Mouse (Mus musculus) heart, embryonic 11.5 days (tissue): ENCODE measurements around the gene Bfar. TPM values are rescaled to one million over a fixed set of nuclear protein-coding genes. Genes with fewer than 3 reads are reported as not detected.
"Not testable (repeated sequence)": the region's sequence is repeated elsewhere in the genome, so short reads cannot be mapped to it uniquely, and the experiment has no call there.

ENCODE experiments used
- ATAC-seq: fragments of 200-750 bp; cut with Nextera tagmentation; replicated peaks from 2 replicates; pipeline ENCODE4 v1.8.0; 2017; ENCODE audit warnings: moderate library complexity; ENCODE audit not compliant: insufficient number of reproducible peaks, low FRiP score, low TSS enrichment
- H3K27ac ChIP-seq: fragments of 300-500 bp; sonication (generic); 2 replicates; pipeline ENCODE4 v1.5.1; 2014; ENCODE audit warnings: mild to moderate bottlenecking, low read depth, low read length
- H3K27me3 ChIP-seq: fragments of 300-500 bp; sonication (generic); 2 replicates; pipeline ENCODE4 v1.6.1; 2014; ENCODE audit warnings: mild to moderate bottlenecking, low read length, mixed read lengths; ENCODE audit not compliant: control insufficient read depth, insufficient read depth
- H3K36me3 ChIP-seq: fragments of 300-500 bp; sonication (generic); 2 replicates; pipeline ENCODE4 v1.6.1; 2014; ENCODE audit warnings: mild to moderate bottlenecking, low read length, moderate library complexity, mixed read lengths; ENCODE audit not compliant: control insufficient read depth, insufficient read depth
- H3K4me1 ChIP-seq: fragments of 300-500 bp; sonication (generic); 2 replicates; pipeline ENCODE4 v1.6.1; 2014; ENCODE audit warnings: low read length; ENCODE audit not compliant: control insufficient read depth, insufficient read depth
- H3K4me2 ChIP-seq: fragments of 300-500 bp; sonication (generic); 2 replicates; pipeline ENCODE4 v1.6.1; 2014; ENCODE audit warnings: mild to moderate bottlenecking, moderate library complexity
- H3K4me3 ChIP-seq: fragments of 300-500 bp; sonication (generic); 2 replicates; pipeline ENCODE4 v1.5.1; 2014; ENCODE audit warnings: low read depth, low read length
- H3K9ac ChIP-seq: fragments of 300-500 bp; sonication (generic); 2 replicates; pipeline ENCODE4 v1.6.1; 2014; ENCODE audit warnings: mild to moderate bottlenecking, low read depth, low read length, moderate library complexity
- H3K9me3 ChIP-seq: fragments of 300-500 bp; sonication (generic); replicated peaks from 2 replicates; pipeline ENCODE4 v1.6.1; 2016; ENCODE audit warnings: low read length; ENCODE audit not compliant: control insufficient read depth
- WGBS: fragments of 180-500 bp; shearing (Covaris S2); extraction: QIAGEN DNeasy Blood & Tissue Kit; methylation state at CpG from one replicate; pipeline ENCODE4 v1.1.7; 2014; ENCODE audit not compliant: insufficient replicate concordance; 5-methylcytosine and 5-hydroxymethylcytosine counted together
- polyA plus RNA-seq: library from polyadenylated mRNA; unstranded; fragments of >200 nt; fragmentation: Nextera tagmentation; extraction: Ambion mirVana; gene quantifications from 2 replicates; pipeline ENCODE4 v1.2.1, GENCODE M21; 2014

Bfar gene
- polyA plus RNA-seq, 1 experiment from 2014 or later = 35.9 TPM

GRCm38 (mm10) chr16:13748813-13749212 lies 77.2 kb downstream of the Bfar start:
- 22% methylated on average over 10 of the region's 10 CpGs for WGBS
- not testable (repeated sequence) for H3K4me2 ChIP-seq, H3K27ac ChIP-seq, H3K9ac ChIP-seq, H3K9me3 ChIP-seq, ATAC-seq, H3K4me1 ChIP-seq, H3K36me3 ChIP-seq, H3K27me3 ChIP-seq, H3K4me3 ChIP-seq

GRCm38 (mm10) chr16:13749306-13749705 lies 77.6 kb downstream of the Bfar start:
- H3K27ac ChIP-seq = no peak overlapping the region
- H3K9ac ChIP-seq = no peak overlapping the region
- no peak overlapping the region for H3K4me2 ChIP-seq
- no peaks in the 10 kb centered on the region for H3K36me3 ChIP-seq
- no peaks in the 10 kb centered on the region for H3K9me3 ChIP-seq
- H3K4me1 ChIP-seq = no peaks in the 10 kb centered on the region
- peaks cover 3% of the 10 kb centered on the region; the same call in 1 of the 2 replicates for H3K27me3 ChIP-seq
- ATAC-seq = no peak
- 53% methylated on average over 5 of the region's 5 CpGs for WGBS
- no peak overlapping the region for H3K4me3 ChIP-seq

GRCm38 (mm10) chr16:13749981-13750380 lies 78.3 kb downstream of the Bfar start:
- H3K9me3 ChIP-seq = no peaks in the 10 kb centered on the region
- no peak overlapping the region for H3K4me2 ChIP-seq
- 49% methylated on average over 3 of the region's 3 CpGs for WGBS
- no peak overlapping the region for H3K4me3 ChIP-seq
- no peaks in the 10 kb centered on the region for H3K4me1 ChIP-seq
- no peak for ATAC-seq
- H3K27me3 ChIP-seq = peaks cover 3% of the 10 kb centered on the region; the same call in 1 of the 2 replicates
- no peaks in the 10 kb centered on the region for H3K36me3 ChIP-seq
- no peak overlapping the region for H3K27ac ChIP-seq
- no peak overlapping the region for H3K9ac ChIP-seq

GRCm38 (mm10) chr16:13750626-13751025 lies 79.0 kb downstream of the Bfar start:
- Histone ChIP-seq H3K36me3 (no peaks in the 10 kb centered on the region), H3K27me3 (peaks cover 3% of the 10 kb centered on the region; the same call in 1 of the 2 replicates), H3K9ac (no peak overlapping the region), H3K4me2 (no peak overlapping the region), H3K4me3 (no peak overlapping the region), H3K27ac (no peak overlapping the region), H3K4me1 (no peaks in the 10 kb centered on the region), H3K9me3 (no peaks in the 10 kb centered on the region)
- WGBS = 94% methylated on average over 13 of the region's 13 CpGs
- ATAC-seq = no peak

Other genes starting within 250 kb of the Bfar start
- 24.4 and 28.9 TPM in 2 replicates for gene Parn, start 3.7 kb upstream of the Bfar start, polyA plus RNA-seq
- 3.4 and 4.4 TPM in 2 replicates for gene 3110001I22Rik, start 71 bp downstream of the Bfar start, polyA plus RNA-seq
- not detected in 2 replicates for gene Pla2g10, start 59.1 kb downstream of the Bfar start, polyA plus RNA-seq
- 54.9 and 58.7 TPM in 2 replicates for gene Rrn3, start 108.8 kb downstream of the Bfar start, polyA plus RNA-seq
- 140 and 149 TPM in 2 replicates for gene Ntan1, start 147.0 kb downstream of the Bfar start, polyA plus RNA-seq
- gene Pdxdc1, start 231.3 kb downstream of the Bfar start, polyA plus RNA-seq = 64.6 and 74.2 TPM in 2 replicates
- gene Mpv17l, start 231.3 kb downstream of the Bfar start, polyA plus RNA-seq = 1.6 and 2.1 TPM in 2 replicates